Mouse (Mus musculus) limb, embryonic 12.5 days (tissue): ENCODE measurements at regions not wholly inside any gene's neighbourhood (a gene's known extent, or its start where the extent isn't known, plus 50 kb on each side); places are given as distances from the start of the nearest gene placed in this dataset.

Source experiments
- ATAC-seq: fragments of 200-750 bp; cut with Nextera tagmentation; 2 replicates; pipeline ENCODE4 v1.8.0; 2017; ENCODE audit warnings: low read depth, moderate TSS enrichment; ENCODE audit not compliant: insufficient number of reproducible peaks, insufficient read depth, low FRiP score, low TSS enrichment
- H3K27ac ChIP-seq: fragments of 300-500 bp; sonication (generic); 2 replicates; pipeline ENCODE4 v1.5.1; 2016; ENCODE audit warnings: mild to moderate bottlenecking, moderate library complexity
- H3K27me3 ChIP-seq: fragments of 300-500 bp; sonication (generic); 2 replicates; pipeline ENCODE4 v1.6.1; 2016; ENCODE audit warnings: mild to moderate bottlenecking, moderate library complexity
- H3K36me3 ChIP-seq: fragments of 300-500 bp; sonication (generic); 2 replicates; pipeline ENCODE4 v1.6.1; 2016; ENCODE audit warnings: mild to moderate bottlenecking, moderate library complexity
- H3K4me1 ChIP-seq: fragments of 300-500 bp; sonication (generic); replicated peaks from 2 replicates; pipeline ENCODE4 v1.6.1; 2016
- H3K4me2 ChIP-seq: fragments of 300-500 bp; sonication (generic); 2 replicates; pipeline ENCODE4 v1.6.1; 2016; ENCODE audit warnings: mild to moderate bottlenecking, moderate library complexity
- H3K4me3 ChIP-seq: fragments of 300-500 bp; sonication (generic); replicated peaks from 2 replicates; pipeline ENCODE4 v1.5.1; 2016; ENCODE audit warnings: mild to moderate bottlenecking
- H3K9ac ChIP-seq: fragments of 300-500 bp; sonication (generic); replicated peaks from 2 replicates; pipeline ENCODE4 v1.6.1; 2016; ENCODE audit warnings: mild to moderate bottlenecking, moderate library complexity
- H3K9me3 ChIP-seq: fragments of 300-500 bp; sonication (generic); 2 replicates; pipeline ENCODE4 v1.6.1; 2016; ENCODE audit warnings: mild to moderate bottlenecking, moderate library complexity
- WGBS: fragments of 180-500 bp; shearing (Covaris S2); methylation state at CpG from one replicate; pipeline ENCODE4 v1.1.7; 2016; 5-methylcytosine and 5-hydroxymethylcytosine counted together

DNA sequence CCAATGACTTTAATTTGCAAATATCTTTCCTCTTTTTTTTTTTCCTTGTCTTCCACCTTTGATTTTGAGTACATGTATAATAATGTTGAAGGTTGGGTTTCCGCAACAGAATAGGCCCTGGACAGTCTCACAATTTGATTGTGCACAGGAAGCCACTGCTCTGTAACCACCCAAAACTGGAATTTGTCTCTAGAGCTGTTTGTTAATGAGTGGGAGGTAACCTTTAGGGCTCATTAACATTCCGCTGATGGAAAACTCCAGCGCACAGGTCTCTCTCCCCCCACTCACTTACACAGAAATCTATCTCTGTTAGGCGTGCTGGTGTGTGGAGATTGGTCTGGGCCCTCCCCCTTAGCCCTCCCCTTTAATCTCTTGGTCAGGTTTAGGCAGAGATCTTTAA, 78.5 kb upstream of the Pmfbp1 start:
- no peak overlapping the region for H3K4me2 ChIP-seq
- WGBS = 67% methylated on average over 4 of the region's 4 CpGs
- H3K9ac ChIP-seq = no peak overlapping the region
- ATAC-seq = no peak
- peaks cover 4% of the 10 kb centered on the region; the same call in 1 of the 2 replicates for H3K27me3 ChIP-seq
- H3K4me3 ChIP-seq = no peak overlapping the region
- H3K27ac ChIP-seq = no peak overlapping the region
- no peaks in the 10 kb centered on the region for H3K9me3 ChIP-seq
- peaks cover 16% of the 10 kb centered on the region for H3K4me1 ChIP-seq
- H3K36me3 ChIP-seq = no peaks in the 10 kb centered on the region

DNA sequence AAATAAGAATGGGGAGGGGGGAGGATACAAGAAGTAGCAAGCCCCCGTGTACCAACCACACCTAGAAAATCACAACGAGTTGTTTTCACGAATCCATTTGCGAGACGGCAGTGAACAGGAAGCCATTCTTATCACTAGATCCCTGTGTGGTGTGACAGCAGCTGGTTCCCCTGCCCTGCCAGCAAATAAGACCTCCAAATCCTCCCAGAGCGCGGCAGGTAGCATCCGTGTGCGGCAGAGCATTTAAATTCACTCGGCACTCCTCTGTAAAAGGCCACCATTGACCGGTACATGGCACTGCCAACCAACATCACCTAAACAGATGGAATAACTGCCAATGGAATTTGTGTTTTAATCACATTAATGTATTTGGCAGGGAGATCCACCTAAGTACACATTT, 77.9 kb upstream of the Pmfbp1 start:
- no peak overlapping the region for H3K4me2 ChIP-seq

DNA sequence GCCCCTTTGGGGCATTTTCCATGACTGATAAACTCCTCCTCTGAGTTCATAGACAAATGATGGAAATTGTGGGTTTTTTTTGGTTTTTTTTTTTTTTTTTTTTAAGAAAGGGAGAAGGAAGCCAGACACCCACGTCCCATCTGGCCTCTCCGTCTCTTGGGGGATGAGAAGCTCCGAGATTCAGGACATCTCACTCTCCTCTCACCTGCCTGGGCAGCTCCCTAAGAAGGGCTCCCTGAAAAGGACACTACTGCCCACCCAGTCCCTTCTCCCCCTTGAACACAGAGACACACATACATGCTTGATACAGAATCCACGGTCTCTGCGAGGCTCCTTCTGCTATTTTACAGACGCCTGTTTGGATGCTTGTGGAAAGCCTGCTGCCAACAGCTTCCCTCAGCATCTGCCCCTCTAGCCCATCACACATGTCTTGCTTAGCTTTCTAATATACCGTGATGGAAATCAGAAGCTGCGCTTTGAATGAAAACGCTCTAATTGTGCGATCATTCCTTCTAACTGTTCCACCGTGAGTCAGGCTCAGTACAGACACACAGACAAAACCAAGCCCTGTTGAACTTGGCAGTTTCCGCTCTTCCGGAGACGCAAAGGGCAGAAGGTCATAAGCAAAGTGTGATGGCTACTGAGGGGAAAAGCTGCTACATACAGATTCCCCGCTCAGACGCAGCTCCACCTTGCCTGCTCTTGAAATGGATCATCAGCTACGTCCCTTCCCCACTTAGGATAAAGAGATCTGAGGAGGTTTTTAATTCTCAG, 77.3 kb upstream of the Pmfbp1 start:
- peaks cover 16% of the 10 kb centered on the region for H3K4me1 ChIP-seq
- no peak overlapping the region for H3K4me2 ChIP-seq
- H3K9me3 ChIP-seq = no peaks in the 10 kb centered on the region
- peak overlapping the region; percentile 53; the same call in 1 of the 2 replicates for H3K27ac ChIP-seq
- ATAC-seq = no peak
- no peaks in the 10 kb centered on the region for H3K36me3 ChIP-seq
- H3K9ac ChIP-seq = no peak overlapping the region
- 66% methylated on average over 17 of the region's 17 CpGs for WGBS
- H3K27me3 ChIP-seq = peaks cover 4% of the 10 kb centered on the region; the same call in 1 of the 2 replicates
- no peak overlapping the region for H3K4me3 ChIP-seq

More for the DNA sequence above, 77.9 kb upstream of the Pmfbp1 start:
- Histone ChIP-seq H3K27ac (no peak overlapping the region), H3K36me3 (no peaks in the 10 kb centered on the region), H3K27me3 (peaks cover 4% of the 10 kb centered on the region; the same call in 1 of the 2 replicates), H3K9me3 (no peaks in the 10 kb centered on the region), H3K4me1 (peaks cover 16% of the 10 kb centered on the region), H3K4me3 (no peak overlapping the region), H3K9ac (no peak overlapping the region)
- no peak for ATAC-seq
- 79% methylated on average over 11 of the region's 11 CpGs for WGBS

DNA sequence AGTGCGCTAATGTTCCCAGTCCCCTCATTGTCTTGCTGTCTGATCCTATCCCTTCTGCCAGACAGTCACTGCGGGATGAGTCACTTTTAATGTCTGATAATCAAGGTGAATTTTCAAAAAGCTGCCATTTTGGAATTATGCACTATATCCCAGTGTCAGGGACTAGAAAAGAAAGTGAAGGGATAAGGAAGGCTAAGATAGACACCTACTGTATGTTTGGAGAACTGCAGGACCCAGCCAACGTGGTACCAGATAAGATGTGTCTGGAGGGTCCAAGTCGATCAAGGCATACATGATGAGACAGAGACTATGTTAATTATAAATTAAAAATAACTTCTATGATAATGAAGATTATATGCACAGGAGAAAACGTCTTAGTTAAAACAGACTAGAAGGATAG, 76.6 kb upstream of the Pmfbp1 start:
- H3K27ac ChIP-seq = no peak overlapping the region
- no peak overlapping the region for H3K4me2 ChIP-seq
- WGBS = 41% methylated on average over 5 of the region's 5 CpGs
- no peaks in the 10 kb centered on the region for H3K27me3 ChIP-seq
- no peak for ATAC-seq
- H3K36me3 ChIP-seq = no peaks in the 10 kb centered on the region
- no peak overlapping the region for H3K9ac ChIP-seq
- H3K4me1 ChIP-seq = peaks cover 16% of the 10 kb centered on the region
- no peaks in the 10 kb centered on the region for H3K9me3 ChIP-seq
- H3K4me3 ChIP-seq = no peak overlapping the region

DNA sequence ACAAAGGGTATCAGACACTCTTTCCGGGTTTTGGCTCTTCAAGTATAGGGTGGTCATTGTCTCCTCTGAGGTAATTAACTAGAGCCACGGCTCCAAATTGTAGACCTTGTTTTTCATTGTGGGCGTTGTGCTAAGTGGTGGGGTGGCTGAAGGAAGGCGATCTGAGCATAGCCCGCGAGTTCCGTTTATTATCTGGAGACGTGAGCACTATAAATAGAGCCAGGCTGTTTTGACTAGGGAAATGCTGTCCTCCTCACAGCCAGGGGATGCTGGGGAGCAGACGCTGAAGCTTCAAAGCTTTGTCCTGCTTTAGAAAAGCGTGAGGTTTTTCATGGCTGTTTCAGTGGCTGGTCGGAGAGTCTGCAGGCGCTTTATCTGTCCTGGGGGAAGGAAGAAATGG, 75.9 kb upstream of the Pmfbp1 start:
- ATAC-seq = no peak
- no peaks in the 10 kb centered on the region for H3K27me3 ChIP-seq
- no peak overlapping the region for H3K4me2 ChIP-seq
- 39% methylated on average over 12 of the region's 12 CpGs for WGBS
- H3K9ac ChIP-seq = no peak overlapping the region
- no peaks in the 10 kb centered on the region for H3K36me3 ChIP-seq
- no peak overlapping the region for H3K27ac ChIP-seq
- H3K4me3 ChIP-seq = no peak overlapping the region
- 0 out of 2 replicates have a peak, but pooled peaks cover 3% of the 10 kb centered on the region for H3K9me3 ChIP-seq
- peaks cover 16% of the 10 kb centered on the region for H3K4me1 ChIP-seq

DNA sequence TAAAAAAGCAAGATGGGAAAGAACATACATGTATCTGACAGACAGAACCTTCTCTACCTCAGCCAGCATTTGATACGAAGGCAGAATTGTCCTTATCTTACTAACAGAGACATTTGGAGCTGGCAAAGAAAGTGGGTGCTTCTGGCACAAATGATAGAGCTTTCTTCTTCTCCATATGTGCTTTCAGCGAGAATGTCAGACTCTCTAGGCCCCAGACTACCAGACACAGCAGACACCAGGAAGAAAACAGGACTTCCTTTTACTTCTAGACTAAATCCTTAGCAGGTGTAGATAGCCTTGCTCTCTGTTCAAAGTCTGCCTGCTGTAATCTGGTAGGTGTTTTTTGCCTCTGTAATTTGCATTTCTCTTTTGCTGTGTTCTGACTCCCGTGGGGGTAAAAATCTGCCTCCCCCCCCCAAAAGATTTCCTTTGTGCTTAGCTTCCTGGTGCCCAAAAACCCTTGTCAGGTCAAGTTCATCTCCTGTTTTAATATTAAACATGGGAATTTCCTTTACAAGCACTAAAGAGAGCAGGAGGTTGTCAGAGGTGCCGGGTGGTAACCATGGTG, 74.7 kb upstream of the Pmfbp1 start:
- H3K9me3 ChIP-seq = 0 out of 2 replicates have a peak, but pooled peaks cover 3% of the 10 kb centered on the region
- no peaks in the 10 kb centered on the region for H3K27me3 ChIP-seq
- ATAC-seq = no peak
- no peak overlapping the region for H3K9ac ChIP-seq
- no peak overlapping the region for H3K27ac ChIP-seq
- H3K4me1 ChIP-seq = peaks cover 16% of the 10 kb centered on the region
- 55% methylated on average over 4 of the region's 4 CpGs for WGBS
- H3K4me3 ChIP-seq = no peak overlapping the region
- no peaks in the 10 kb centered on the region for H3K36me3 ChIP-seq
- no peak overlapping the region for H3K4me2 ChIP-seq

DNA sequence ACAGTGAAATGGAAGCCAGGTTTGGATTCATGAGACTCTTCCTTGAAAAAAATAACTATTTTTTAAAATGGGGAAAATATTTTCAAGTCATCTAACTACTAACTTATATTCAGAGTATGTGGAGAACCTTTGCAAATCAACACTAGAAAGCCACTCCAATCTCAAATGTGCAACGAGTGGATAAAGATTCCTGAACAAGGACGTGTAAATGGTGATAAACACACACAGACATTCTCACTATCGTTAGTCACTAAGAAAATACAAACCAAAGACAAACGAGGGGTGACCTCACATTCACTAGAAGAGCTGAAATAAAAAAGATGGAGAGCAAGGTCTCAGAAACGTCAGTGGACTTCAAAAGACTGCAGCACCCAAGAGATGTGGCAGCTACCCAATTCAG, 69.8 kb upstream of the Pmfbp1 start:
- H3K4me2 ChIP-seq = no peak overlapping the region
- H3K4me1 ChIP-seq = peaks cover 4% of the 10 kb centered on the region; the same call in 1 of the 2 replicates
- H3K27me3 ChIP-seq = no peaks in the 10 kb centered on the region
- H3K36me3 ChIP-seq = no peaks in the 10 kb centered on the region
- no peak overlapping the region for H3K9ac ChIP-seq
- H3K4me3 ChIP-seq = no peak overlapping the region
- ATAC-seq = no peak
- H3K9me3 ChIP-seq = 0 out of 2 replicates have a peak, but pooled peaks cover 3% of the 10 kb centered on the region
- WGBS = 71% methylated on average over 5 of the region's 5 CpGs
- no peak overlapping the region for H3K27ac ChIP-seq

DNA sequence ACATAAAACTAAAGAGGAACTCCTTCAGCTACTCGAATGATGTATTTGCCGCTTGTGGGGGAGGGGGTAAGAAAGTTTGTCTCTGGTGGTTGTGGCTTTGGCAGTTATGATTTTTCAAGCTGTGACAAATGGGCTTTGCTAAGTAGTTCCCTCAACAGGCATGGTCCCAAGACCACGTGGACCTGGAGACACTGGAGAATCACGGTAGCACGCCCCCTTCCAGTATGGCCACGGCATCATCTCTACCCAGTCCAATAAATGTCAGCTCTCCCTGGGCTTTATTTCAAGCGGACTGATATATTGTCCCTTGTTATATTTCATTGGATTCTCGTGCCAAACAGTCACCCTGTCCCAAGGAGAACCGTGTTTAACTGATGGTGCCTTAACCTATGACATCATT, 65.3 kb upstream of the Pmfbp1 start:
- no peaks in the 10 kb centered on the region for H3K36me3 ChIP-seq

DNA sequence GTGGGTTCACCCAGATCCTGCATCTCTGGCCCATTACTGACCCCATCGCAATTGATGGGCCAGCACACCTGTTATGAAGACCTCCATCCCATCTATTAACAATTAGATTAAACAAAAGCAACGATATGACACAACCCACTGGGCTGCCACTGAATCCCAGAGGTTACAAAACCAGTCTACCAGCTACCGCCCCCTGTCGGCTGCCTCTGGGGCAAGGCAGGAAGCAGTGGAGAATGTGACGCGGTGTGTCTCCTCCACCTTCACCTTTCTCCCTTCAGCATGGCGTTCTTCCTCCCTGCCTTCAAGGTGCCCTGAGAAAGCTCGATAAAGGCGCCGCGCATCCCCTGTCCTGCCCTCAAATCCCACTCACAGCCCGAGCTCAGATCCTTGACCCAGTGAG, 59.3 kb upstream of the Pmfbp1 start:
- Histone ChIP-seq H3K4me3 (no peak overlapping the region), H3K4me2 (no peak overlapping the region), H3K36me3 (no peaks in the 10 kb centered on the region), H3K9ac (no peak overlapping the region), H3K27me3 (no peaks in the 10 kb centered on the region), H3K9me3 (no peaks in the 10 kb centered on the region), H3K27ac (no peak overlapping the region), H3K4me1 (peaks cover 8% of the 10 kb centered on the region)
- WGBS = 88% methylated on average over 12 of the region's 12 CpGs
- no peak for ATAC-seq

More for the DNA sequence above, 65.3 kb upstream of the Pmfbp1 start:
- Histone ChIP-seq H3K9me3 (no peaks in the 10 kb centered on the region), H3K27me3 (no peaks in the 10 kb centered on the region), H3K9ac (no peak overlapping the region), H3K27ac (no peak overlapping the region), H3K4me2 (no peak overlapping the region), H3K4me1 (no peaks in the 10 kb centered on the region), H3K4me3 (no peak overlapping the region)
- WGBS = 75% methylated on average over 9 of the region's 9 CpGs
- ATAC-seq = no peak

DNA sequence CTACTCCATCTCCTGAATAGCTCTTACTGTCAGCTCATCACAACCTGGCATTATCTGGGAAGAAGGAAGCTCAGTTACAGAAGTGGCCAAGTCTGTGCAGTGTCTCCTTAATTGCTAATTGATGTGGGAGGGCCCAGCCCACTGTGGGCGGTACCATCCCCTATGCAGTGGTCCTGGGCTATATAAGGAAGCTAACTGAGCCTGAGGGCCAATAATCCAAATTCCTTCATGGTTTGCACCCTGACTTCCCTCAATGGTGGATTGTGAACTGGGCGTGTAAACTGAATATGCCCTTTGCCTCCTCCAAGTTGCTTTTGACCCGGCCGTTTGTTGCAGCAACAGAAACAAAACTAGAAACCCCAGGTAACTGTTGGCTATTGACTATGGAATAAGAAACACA, 57.8 kb upstream of the Pmfbp1 start:
- Histone ChIP-seq H3K9me3 (no peaks in the 10 kb centered on the region), H3K27me3 (no peaks in the 10 kb centered on the region), H3K9ac (no peak overlapping the region), H3K27ac (no peak overlapping the region), H3K4me2 (no peak overlapping the region), H3K36me3 (no peaks in the 10 kb centered on the region), H3K4me3 (no peak overlapping the region), H3K4me1 (peaks cover 8% of the 10 kb centered on the region)
- ATAC-seq = no peak
- 92% methylated on average over 4 of the region's 4 CpGs for WGBS

DNA sequence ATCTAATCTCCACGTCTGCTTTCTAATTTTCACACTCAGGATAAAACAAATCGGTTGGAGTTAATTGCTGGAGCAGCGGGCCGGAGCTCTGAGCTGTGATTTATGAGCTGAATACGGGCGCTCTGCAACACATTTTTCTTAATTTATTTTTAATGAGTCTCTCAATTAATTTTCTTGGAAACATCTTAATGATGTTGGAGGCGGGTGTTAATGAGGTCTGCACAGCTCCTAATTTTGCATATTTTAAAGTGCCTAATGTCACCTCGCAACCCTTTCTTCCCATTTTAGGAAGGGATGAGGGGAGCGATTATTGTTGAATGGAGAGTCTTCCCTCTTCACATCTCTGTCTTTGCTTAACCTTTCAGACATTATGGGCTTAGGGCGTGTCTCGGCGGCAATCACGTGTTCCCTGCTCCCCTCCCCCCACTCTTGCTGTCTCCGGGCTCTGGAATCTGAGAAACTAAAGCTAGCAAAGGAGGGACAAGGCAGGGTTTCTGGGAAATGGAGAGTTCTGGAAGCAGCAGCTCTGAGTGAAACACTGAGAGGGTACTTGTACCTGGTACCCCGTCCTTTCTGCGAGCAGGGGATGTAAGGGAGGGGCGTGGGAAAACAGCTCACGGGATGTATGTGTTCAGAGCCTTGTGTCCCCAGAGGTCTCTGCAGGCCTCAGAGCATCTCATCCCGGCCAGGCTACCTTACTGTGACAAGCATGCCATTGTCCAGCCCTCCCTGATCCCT, 56.8 kb upstream of the Pmfbp1 start:
- no peaks in the 10 kb centered on the region for H3K36me3 ChIP-seq
- peak overlapping the region; percentile 51 for H3K4me2 ChIP-seq
- 0 out of 2 replicates have a peak overlapping the region, but pooled peaks have one; percentile 35 for H3K27ac ChIP-seq
- peak overlapping the region; percentile 23 for H3K4me3 ChIP-seq
- WGBS = 31% methylated on average over 19 of the region's 19 CpGs
- peaks cover 8% of the 10 kb centered on the region for H3K4me1 ChIP-seq
- H3K27me3 ChIP-seq = no peaks in the 10 kb centered on the region
- H3K9ac ChIP-seq = no peak overlapping the region; the same call in 1 of the 2 replicates
- H3K9me3 ChIP-seq = no peaks in the 10 kb centered on the region
- no peak for ATAC-seq
